Comparison of ENCODE assay signal across 16 mouse cellular contexts in the genomic region with DNA sequence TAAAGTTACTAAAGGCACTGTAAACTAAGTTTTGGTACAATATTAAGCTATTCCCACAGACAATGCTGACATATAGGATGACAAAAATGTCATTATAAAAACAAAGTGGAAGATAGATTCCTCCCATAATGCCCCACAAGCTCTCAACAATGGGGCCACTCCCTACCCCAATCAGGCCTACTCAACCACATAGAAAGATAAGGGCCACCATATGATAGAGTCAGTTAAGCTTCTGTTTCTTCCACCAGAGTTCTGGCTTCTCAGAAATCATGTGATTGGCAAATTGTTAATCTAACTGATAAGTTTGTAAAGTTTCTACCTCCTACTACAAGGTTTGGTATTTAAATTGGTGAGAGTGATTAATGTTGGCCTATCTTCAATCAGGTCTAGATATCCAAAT.
"Had no signal": no experiment of that assay in that cellular context is flagged by ENCODE, and none has a peak within 500 bp of the region (broad histone marks: within the 10 kb centered on the region; RNA-seq: fewer than 3 reads in every experiment).

No protein-coding gene starts in this region.

- DNase-seq: retina, postnatal 1 day; right cerebral cortex, adult 18-20 months; right cerebral cortex, postnatal 14 days; right cerebral cortex, postnatal 25 days; right cerebral cortex, postnatal 4 days; thymus, adult 18-20 months; thymus, adult 2 months; thymus, postnatal 14 days; thymus, postnatal 25 days; thymus, postnatal 36 days; thymus, postnatal 4 days had no signal

- H3K9ac ChIP-seq: neural tube, embryonic 12.5 days; neural tube, embryonic 13.5 days; neural tube, embryonic 15.5 days; stomach, embryonic 15.5 days had no signal

- H3K27ac ChIP-seq: neural tube, embryonic 12.5 days; neural tube, embryonic 13.5 days; neural tube, embryonic 15.5 days; stomach, embryonic 15.5 days; stomach, postnatal 0 days had no signal

- H3K4me3 ChIP-seq: neural tube, embryonic 12.5 days; neural tube, embryonic 13.5 days; neural tube, embryonic 15.5 days; stomach, embryonic 15.5 days had no signal

- H3K9me3 ChIP-seq: neural tube, embryonic 12.5 days; neural tube, embryonic 13.5 days; neural tube, embryonic 15.5 days; stomach, embryonic 15.5 days had no signal

- H3K4me1 ChIP-seq: neural tube, embryonic 12.5 days; neural tube, embryonic 13.5 days; neural tube, embryonic 15.5 days; stomach, embryonic 15.5 days had no signal

- H3K36me3 ChIP-seq: neural tube, embryonic 12.5 days; neural tube, embryonic 13.5 days; neural tube, embryonic 15.5 days; stomach, embryonic 15.5 days had no signal

- H3K27me3 ChIP-seq: neural tube, embryonic 12.5 days; neural tube, embryonic 13.5 days; neural tube, embryonic 15.5 days; stomach, embryonic 15.5 days had no signal
